20 mouse cellular contexts compared by ENCODE assay signal in the genomic region with DNA sequence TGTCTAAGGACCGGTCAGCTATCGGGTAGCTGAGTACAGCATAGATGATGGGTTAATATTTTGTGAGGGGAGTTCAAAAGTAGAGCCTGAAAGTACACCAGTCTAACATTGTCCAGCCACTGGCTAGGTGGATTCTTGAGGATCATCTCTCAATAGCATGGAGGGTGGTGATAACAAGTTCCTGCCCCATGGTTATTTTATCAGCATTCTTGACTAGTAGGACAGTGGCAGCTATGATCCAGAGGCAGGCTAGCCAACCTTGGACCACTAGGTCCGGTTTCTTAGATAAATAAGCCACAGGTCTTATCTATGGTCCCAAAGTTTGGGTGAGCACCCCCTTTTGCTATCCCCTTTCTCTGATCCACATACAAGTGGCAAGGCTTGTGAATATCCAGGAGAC.
"Had no signal": no experiment of that assay in that cellular context is flagged by ENCODE, and none has a peak within 500 bp of the region (broad histone marks: within the 10 kb centered on the region; RNA-seq: fewer than 3 reads in every experiment).

No protein-coding gene starts in this region.

- H3K27ac ChIP-seq: lung, embryonic 15.5 days; macrophage; midbrain, embryonic 13.5 days; midbrain, embryonic 15.5 days; neural tube, embryonic 13.5 days; neural tube, embryonic 15.5 days had no signal

- H3K4me2 ChIP-seq: lung, embryonic 15.5 days; midbrain, embryonic 11.5 days; midbrain, embryonic 13.5 days; midbrain, embryonic 15.5 days; neural tube, embryonic 13.5 days; neural tube, embryonic 15.5 days had no signal

- H3K9ac ChIP-seq: lung, embryonic 15.5 days; midbrain, embryonic 13.5 days; midbrain, embryonic 15.5 days; neural tube, embryonic 13.5 days; neural tube, embryonic 15.5 days had no signal

- H3K4me1 ChIP-seq: lung, embryonic 15.5 days; megakaryocyte, embryonic 14.5 days; midbrain, embryonic 13.5 days; midbrain, embryonic 15.5 days; neural tube, embryonic 13.5 days; neural tube, embryonic 15.5 days had no signal

- H3K9me3 ChIP-seq: lung, embryonic 15.5 days; midbrain, embryonic 15.5 days; neural tube, embryonic 13.5 days; neural tube, embryonic 15.5 days had no signal

- H3K27me3 ChIP-seq: lung, embryonic 15.5 days; megakaryocyte, embryonic 14.5 days; midbrain, embryonic 13.5 days; midbrain, embryonic 15.5 days; neural tube, embryonic 13.5 days; neural tube, embryonic 15.5 days had no signal

- DNase-seq: lung, adult 2 months; lung, postnatal 14 days; lung, postnatal 36 days; retina, postnatal 1 day; right cerebral cortex, adult 18-20 months; right cerebral cortex, postnatal 25 days; right cerebral cortex, postnatal 4 days; spleen, adult 18-20 months; thymus, adult 18-20 months; thymus, postnatal 14 days; thymus, postnatal 36 days had no signal

- H3K36me3 ChIP-seq: lung, embryonic 15.5 days; midbrain, embryonic 13.5 days; midbrain, embryonic 15.5 days; neural tube, embryonic 13.5 days; neural tube, embryonic 15.5 days had no signal

- H3K4me3 ChIP-seq: lung, embryonic 15.5 days; megakaryocyte, embryonic 14.5 days; midbrain, embryonic 13.5 days; midbrain, embryonic 15.5 days; neural tube, embryonic 13.5 days; neural tube, embryonic 15.5 days had no signal

- ATAC-seq: lung, postnatal 0 days; midbrain, embryonic 13.5 days; midbrain, embryonic 15.5 days had no signal
